Mouse (Mus musculus): ENCODE data around the gene Nxnl2. TPM values are rescaled to one million over a fixed set of nuclear protein-coding genes. Genes with fewer than 3 reads are reported as not detected.

Nxnl2 gene
- polyA plus RNA-seq, 1 experiment from 2014 or later, result 4.2 TPM

DNA sequence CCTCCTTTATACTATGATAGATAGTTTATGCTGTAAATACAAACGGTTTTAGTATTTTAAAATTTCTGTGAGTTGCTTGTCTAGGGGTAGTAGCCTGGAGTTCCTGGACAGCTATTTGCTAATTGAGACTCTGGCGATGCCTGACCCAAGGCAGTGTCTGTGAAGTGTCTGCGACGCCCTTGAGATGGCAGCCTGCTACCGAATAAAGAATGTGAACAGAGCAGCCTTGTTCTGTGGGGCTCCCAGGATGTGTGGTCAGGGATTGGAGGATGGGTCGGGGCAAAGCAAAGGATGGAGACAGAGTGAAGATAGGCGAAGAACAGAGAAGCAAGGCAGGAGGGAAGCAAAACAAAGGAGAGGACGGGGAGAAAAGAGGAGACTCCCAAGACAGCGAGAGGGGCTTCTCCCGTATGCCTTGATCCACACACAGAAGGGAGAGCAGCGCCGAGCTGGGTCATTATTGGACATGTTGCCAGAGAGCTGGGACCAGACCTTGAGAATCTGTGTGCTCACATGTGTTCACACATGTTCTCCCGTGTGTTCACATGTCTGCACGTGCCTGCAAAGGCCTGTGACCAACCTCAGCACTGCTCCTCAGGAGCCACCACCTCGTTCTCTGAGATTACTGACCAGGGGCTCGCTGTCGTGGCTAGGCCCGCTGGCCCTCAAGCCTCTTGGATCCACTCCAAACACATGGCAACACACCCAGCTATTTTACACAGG is 37.7 kb downstream of the Nxnl2 start:
- H3K4me3 ChIP-seq, result no peak overlapping the region
- H3K4me1 ChIP-seq, result peaks cover 10% of the 10 kb centered on the region; the same call in 1 of the 2 replicates
- peak; percentile 74 for ATAC-seq (ENCODE audit: insufficient number of reproducible peaks, insufficient read depth, low FRiP score, low TSS enrichment)
- no peak overlapping the region for H3K9ac ChIP-seq
- H3K4me2 ChIP-seq (replicated peaks), result no peak overlapping the region
- WGBS, result 49% methylated on average over 18 of the region's 18 CpGs
- no peaks in the 10 kb centered on the region for H3K36me3 ChIP-seq
- no peaks in the 10 kb centered on the region for H3K27me3 ChIP-seq
- no peak overlapping the region for H3K27ac ChIP-seq
- H3K9me3 ChIP-seq, result no peaks in the 10 kb centered on the region

DNA sequence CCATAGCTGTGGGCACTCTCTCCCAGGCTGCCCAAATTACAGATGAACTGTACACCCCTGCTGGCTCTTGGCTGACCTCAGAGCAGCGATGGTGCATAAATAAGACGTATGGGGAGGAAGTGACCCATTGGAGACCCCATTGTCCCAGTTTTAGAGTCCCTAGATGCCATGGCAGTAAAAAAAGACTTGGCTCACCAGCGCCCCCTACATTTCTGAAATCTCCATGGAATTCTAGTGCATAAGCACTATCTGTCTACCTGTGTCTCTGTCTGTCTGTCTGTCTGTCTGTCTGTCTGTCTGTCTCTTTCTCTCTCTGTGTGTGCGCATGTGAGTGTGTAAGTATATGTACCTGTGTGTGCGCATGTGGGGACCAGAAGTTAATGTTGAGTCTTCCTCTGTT is 39.8 kb downstream of the Nxnl2 start:
- Histone ChIP-seq H3K36me3 (no peaks in the 10 kb centered on the region), H3K4me3 (no peak overlapping the region), H3K4me1 (peaks cover 10% of the 10 kb centered on the region; the same call in 1 of the 2 replicates), H3K9ac (no peak overlapping the region), H3K9me3 (no peaks in the 10 kb centered on the region), H3K27ac (no peak overlapping the region), H3K27me3 (no peaks in the 10 kb centered on the region), H3K4me2 (replicated peaks) (no peak overlapping the region)
- no peak for ATAC-seq (ENCODE audit: insufficient number of reproducible peaks, insufficient read depth, low FRiP score, low TSS enrichment)
- 76% methylated on average over 5 of the region's 5 CpGs for whole genome bisulfite sequencing

DNA sequence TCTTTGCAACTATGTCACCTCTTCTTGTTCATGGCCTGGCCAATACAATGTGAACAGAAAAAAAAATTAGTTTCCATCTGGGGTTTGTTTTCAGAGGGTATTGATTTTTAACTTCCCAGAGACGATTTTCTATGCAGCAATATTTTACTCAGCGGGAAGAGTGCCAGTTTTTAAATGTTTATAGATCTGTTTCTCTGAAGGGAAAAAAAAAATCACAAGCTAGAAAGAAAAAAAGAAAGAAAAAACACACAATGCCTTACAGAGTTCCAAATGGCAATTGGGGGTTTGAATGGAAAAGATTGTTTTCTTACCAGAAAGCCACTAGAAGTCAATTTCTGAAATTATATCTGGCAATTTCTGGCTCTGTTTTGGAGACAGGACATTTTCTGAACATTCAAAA is 43.9 kb downstream of the Nxnl2 start:
- Histone ChIP-seq H3K36me3 (no peaks in the 10 kb centered on the region), H3K4me2 (replicated peaks) (no peak overlapping the region), H3K9me3 (no peaks in the 10 kb centered on the region), H3K27me3 (no peaks in the 10 kb centered on the region), H3K9ac (no peak overlapping the region), H3K27ac (no peak overlapping the region), H3K4me1 (peaks cover 6% of the 10 kb centered on the region; the same call in 1 of the 2 replicates), H3K4me3 (no peak overlapping the region)
- ATAC-seq (ENCODE audit: insufficient number of reproducible peaks, insufficient read depth, low FRiP score, low TSS enrichment), result no peak
- WGBS, result 51% methylated on average over 2 of the region's 2 CpGs

DNA sequence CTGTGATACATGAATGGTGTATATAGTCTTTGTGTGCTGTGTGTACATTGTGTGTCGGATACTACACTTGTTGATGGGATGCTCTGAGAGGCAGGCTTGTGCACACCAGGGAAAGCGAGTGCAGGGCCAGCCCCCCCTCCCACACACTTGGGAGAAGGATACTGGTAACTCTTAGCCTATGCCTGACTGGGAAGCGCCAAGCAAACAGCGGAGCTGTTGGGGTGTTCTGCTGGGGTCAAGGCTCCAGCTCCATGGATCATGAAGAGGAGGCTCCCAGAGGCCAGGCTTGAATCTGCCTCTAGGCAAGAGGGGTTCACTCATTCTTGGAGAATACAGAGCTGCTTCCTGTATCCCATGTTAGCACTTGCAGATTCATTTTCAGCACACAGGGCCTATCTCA is 50.1 kb downstream of the Nxnl2 start:
- peak; percentile 66; the same call in 1 of the 2 replicates for ATAC-seq (ENCODE audit: insufficient number of reproducible peaks, insufficient read depth, low FRiP score, low TSS enrichment)
- Histone ChIP-seq H3K4me3 (no peak overlapping the region), H3K27me3 (no peaks in the 10 kb centered on the region), H3K4me2 (replicated peaks) (no peak overlapping the region), H3K36me3 (no peaks in the 10 kb centered on the region), H3K9ac (no peak overlapping the region), H3K27ac (peak overlapping the region; percentile 95), H3K9me3 (no peaks in the 10 kb centered on the region), H3K4me1 (peaks cover 34% of the 10 kb centered on the region)
- WGBS, result 41% methylated on average over 4 of the region's 4 CpGs

DNA sequence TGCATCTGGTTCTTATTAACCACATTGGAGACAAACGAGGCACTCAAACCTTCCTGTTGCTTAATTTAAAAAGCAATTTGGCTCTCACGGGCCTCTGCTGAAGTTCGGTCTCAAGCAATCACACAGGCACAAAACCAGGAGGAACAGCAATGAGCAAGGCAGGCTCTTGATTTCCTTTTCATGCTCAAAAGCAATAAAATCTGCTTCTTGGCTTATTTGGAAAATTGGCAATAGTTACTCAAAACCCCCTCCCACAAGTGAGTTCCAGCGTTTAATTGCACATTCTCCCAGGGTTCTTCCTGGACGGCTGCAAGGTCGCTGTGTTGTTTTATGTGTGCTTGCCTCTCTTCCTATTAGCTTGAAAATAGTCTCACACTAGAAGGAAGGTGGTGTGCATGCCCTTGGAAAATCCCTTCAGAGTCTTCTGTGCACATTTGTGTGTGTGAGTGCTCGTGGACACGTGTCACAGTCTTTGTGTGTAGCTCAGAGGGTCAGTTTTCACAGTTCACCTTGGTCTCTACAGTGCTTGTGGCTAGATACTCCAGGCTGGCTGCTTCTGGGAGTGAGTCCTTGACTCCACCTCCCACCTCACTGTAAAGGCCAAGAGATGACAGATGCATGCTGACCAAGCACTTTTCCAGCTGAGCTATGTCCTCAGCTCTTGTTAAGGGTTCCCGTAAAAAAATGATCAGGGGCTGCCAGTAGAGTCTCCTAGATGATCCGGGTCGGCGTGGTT is 50.8 kb downstream of the Nxnl2 start:
- Histone ChIP-seq H3K9ac (no peak overlapping the region), H3K27me3 (no peaks in the 10 kb centered on the region), H3K9me3 (no peaks in the 10 kb centered on the region), H3K36me3 (no peaks in the 10 kb centered on the region), H3K27ac (peak overlapping the region; percentile 95), H3K4me1 (peaks cover 34% of the 10 kb centered on the region), H3K4me2 (replicated peaks) (no peak overlapping the region; the same call in 1 of the 2 replicates), H3K4me3 (no peak overlapping the region)
- 31% methylated on average over 12 of the region's 12 CpGs for WGBS
- ATAC-seq (ENCODE audit: insufficient number of reproducible peaks, insufficient read depth, low FRiP score, low TSS enrichment), result no peak

Small RNA genes lying within 50 kb of the gene (microRNA-seq; reads per million reads assigned to microRNA genes)
- not detected for gene Gm44341

Other genes with a start within 250 kb of the Nxnl2 start
- gene Spin1, start 70.1 kb upstream of the Nxnl2 start, polyA plus RNA-seq (2016; fragmentation: Nextera tagmentation; extraction: Ambion mirVana), result 140 and 145 TPM in 2 replicates
- 140 and 144 TPM in 2 replicates for gene S1pr3, start 237.6 kb downstream of the Nxnl2 start, polyA plus RNA-seq (2016; fragmentation: Nextera tagmentation; extraction: Ambion mirVana)